Mouse (Mus musculus) embryonic facial prominence, embryonic 14.5 days (tissue): ENCODE results near the gene Neb. TPM values are rescaled to one million over a fixed set of nuclear protein-coding genes. Genes with fewer than 3 reads are reported as not detected.

ENCODE experiments used
- ATAC-seq: fragments of 200-750 bp; cut with Nextera tagmentation; 2 replicates; pipeline ENCODE4 v1.8.0; 2017; ENCODE audit warnings: low read depth, moderate number of reproducible peaks, moderate TSS enrichment
- DNase-seq: peaks from one replicate; pipeline ENCODE4 v3.0.0-alpha.2; 2015; ENCODE audit warnings: low spot score
- H3K27ac ChIP-seq: fragments of 300-500 bp; sonication (generic); replicated peaks from 2 replicates; pipeline ENCODE4 v1.5.1; 2014; ENCODE audit warnings: low read depth, mild to moderate bottlenecking, low read length, moderate library complexity
- H3K27me3 ChIP-seq: fragments of 300-500 bp; sonication (generic); replicated peaks from 2 replicates; pipeline ENCODE4 v1.6.1; 2014; ENCODE audit warnings: low read length; ENCODE audit not compliant: control insufficient read depth, insufficient read depth
- H3K36me3 ChIP-seq: fragments of 300-500 bp; sonication (generic); 2 replicates; pipeline ENCODE4 v1.6.1; 2014; ENCODE audit warnings: low read length, mixed read lengths; ENCODE audit not compliant: control insufficient read depth, insufficient read depth
- H3K4me1 ChIP-seq: fragments of 300-500 bp; sonication (generic); 2 replicates; pipeline ENCODE4 v1.6.1; 2014; ENCODE audit warnings: antibody characterized with exemption, low read length; ENCODE audit not compliant: control insufficient read depth, insufficient read depth
- H3K4me2 ChIP-seq: fragments of 300-500 bp; sonication (generic); 2 replicates; pipeline ENCODE4 v1.6.1; 2014; ENCODE audit warnings: low read depth, mild to moderate bottlenecking, low read length, moderate library complexity, mixed read lengths
- H3K4me3 ChIP-seq: fragments of 300-500 bp; sonication (generic); 2 replicates; pipeline ENCODE4 v1.5.1; 2014; ENCODE audit warnings: low read depth, mild to moderate bottlenecking, low read length
- H3K9ac ChIP-seq: fragments of 300-500 bp; sonication (generic); 2 replicates; pipeline ENCODE4 v1.6.1; 2014; ENCODE audit warnings: low read depth, mild to moderate bottlenecking, low read length, moderate library complexity, mixed read lengths
- H3K9me3 ChIP-seq: fragments of 300-500 bp; sonication (generic); 2 replicates; pipeline ENCODE4 v1.6.1; 2016; ENCODE audit warnings: low read length; ENCODE audit not compliant: control insufficient read depth
- WGBS: fragments of 180-500 bp; shearing (Covaris S2); extraction: QIAGEN DNeasy Blood & Tissue Kit; methylation state at CpG from one replicate; pipeline ENCODE4 v1.1.7; 2014; 5-methylcytosine and 5-hydroxymethylcytosine counted together
- polyA plus RNA-seq: library from polyadenylated mRNA; unstranded; fragments of >200 nt; fragmentation: Nextera tagmentation; extraction: Ambion mirVana; gene quantifications from 2 replicates; pipeline ENCODE4 v1.2.1, GENCODE M21; 2014

Neb gene
- polyA plus RNA-seq, 1 experiment from 2014 or later, result 249 TPM

DNA sequence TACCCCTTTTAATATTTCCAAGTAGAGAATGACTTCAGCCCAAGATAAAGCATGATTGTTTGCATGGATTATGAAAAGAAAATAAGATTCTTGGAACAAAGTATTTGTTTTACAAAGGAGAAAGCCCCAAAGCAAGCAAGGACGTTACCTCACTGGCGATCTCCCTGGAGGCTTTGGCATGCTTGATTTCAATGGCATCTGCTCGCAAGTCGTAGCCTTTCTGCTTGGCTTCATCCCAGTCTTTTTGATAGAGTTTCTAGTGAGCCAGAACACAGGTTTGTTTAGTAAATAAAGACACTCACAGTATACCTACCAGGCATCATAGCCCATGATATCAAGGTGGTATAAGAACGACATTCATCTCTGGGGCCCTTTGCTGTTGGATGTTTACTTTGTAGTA lies 153.9 kb downstream of the Neb start:
- ATAC-seq (no peak), DNase-seq (no peak)
- Histone ChIP-seq H3K9me3 (no peaks in the 10 kb centered on the region), H3K27me3 (no peaks in the 10 kb centered on the region), H3K27ac (no peak overlapping the region), H3K36me3 (no peaks in the 10 kb centered on the region), H3K4me2 (no peak overlapping the region), H3K4me3 (no peak overlapping the region), H3K9ac (no peak overlapping the region), H3K4me1 (no peaks in the 10 kb centered on the region)
- 74% methylated on average over 5 of the region's 5 CpGs for WGBS

DNA sequence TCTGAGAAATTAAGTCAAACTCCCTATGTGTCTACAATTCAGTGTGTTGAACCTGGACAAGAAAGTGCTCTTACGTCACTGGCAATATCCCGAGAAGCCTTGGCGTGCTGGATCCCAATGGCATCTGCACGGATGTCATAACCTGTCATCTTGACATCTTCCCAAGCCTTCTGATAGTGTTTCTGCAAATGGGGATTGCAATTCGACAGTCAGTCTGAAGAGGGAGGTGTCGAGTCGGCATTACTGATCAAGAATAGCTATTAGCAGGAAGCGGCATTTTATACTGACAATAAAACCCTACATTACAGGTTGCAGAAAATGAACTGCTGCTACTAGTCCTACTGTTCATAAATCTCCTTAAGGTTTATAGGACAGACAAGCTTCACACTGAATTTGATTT lies 158.2 kb downstream of the Neb start:
- no peaks in the 10 kb centered on the region for H3K4me1 ChIP-seq
- H3K27ac ChIP-seq, result no peak overlapping the region
- no peaks in the 10 kb centered on the region for H3K9me3 ChIP-seq
- H3K36me3 ChIP-seq, result no peaks in the 10 kb centered on the region
- 47% methylated on average over 8 of the region's 8 CpGs for WGBS
- ATAC-seq (no peak), DNase-seq (peak; percentile 22)
- no peaks in the 10 kb centered on the region for H3K27me3 ChIP-seq
- H3K4me2 ChIP-seq, result no peak overlapping the region
- H3K4me3 ChIP-seq, result no peak overlapping the region
- H3K9ac ChIP-seq, result no peak overlapping the region

DNA sequence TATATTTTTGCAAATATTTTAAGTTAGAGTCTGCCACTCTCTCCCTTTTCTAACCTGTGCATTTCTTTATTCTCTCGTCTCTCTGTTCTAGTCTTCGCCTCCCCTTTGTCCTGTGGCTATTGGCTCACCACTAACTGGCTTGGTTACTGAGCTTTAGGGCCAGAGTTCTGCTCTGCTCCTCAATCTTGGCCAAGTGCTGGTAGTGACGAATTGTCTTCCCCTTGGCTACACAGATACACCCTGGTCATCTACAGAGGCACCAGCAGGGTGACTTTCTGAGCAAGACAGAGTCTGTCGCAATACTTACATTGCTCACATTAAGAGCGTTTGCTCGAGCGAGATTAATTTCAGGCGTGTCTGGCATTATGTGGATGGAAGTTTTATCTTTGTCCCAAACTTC lies 162.3 kb downstream of the Neb start:
- no peak overlapping the region for H3K27ac ChIP-seq
- H3K36me3 ChIP-seq, result no peaks in the 10 kb centered on the region
- H3K4me2 ChIP-seq, result no peak overlapping the region
- DNase-seq, result no peak
- 92% methylated on average over 8 of the region's 8 CpGs for WGBS
- no peaks in the 10 kb centered on the region for H3K9me3 ChIP-seq
- H3K4me3 ChIP-seq, result no peak overlapping the region
- no peak overlapping the region for H3K9ac ChIP-seq
- ATAC-seq, result no peak
- no peaks in the 10 kb centered on the region for H3K27me3 ChIP-seq
- no peaks in the 10 kb centered on the region for H3K4me1 ChIP-seq

DNA sequence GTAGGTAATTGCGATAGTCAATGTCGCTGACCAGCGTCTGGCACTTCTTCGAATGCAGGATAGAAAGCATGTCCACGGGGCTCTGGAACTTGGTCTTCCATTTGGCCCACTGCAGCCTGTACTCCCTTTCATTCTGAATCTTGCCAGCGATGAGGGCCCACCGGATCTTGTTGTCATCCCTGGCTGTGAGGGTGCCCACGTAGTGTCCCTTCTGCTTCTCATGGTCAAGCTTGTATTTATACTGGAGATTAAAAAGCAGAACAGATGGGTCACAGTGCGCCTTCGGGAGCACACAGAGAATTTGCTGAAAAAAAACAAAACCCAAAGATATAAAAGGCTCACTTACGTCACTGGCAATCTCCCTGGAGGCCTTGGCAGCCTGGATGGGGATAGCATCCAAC lies 165.7 kb downstream of the Neb start:
- Histone ChIP-seq H3K4me1 (no peaks in the 10 kb centered on the region), H3K27me3 (no peaks in the 10 kb centered on the region), H3K36me3 (no peaks in the 10 kb centered on the region), H3K4me3 (no peak overlapping the region), H3K27ac (no peak overlapping the region), H3K9ac (no peak overlapping the region), H3K9me3 (no peaks in the 10 kb centered on the region), H3K4me2 (no peak overlapping the region)
- ATAC-seq (no peak), DNase-seq (no peak)
- WGBS, result 92% methylated on average over 11 of the region's 11 CpGs

DNA sequence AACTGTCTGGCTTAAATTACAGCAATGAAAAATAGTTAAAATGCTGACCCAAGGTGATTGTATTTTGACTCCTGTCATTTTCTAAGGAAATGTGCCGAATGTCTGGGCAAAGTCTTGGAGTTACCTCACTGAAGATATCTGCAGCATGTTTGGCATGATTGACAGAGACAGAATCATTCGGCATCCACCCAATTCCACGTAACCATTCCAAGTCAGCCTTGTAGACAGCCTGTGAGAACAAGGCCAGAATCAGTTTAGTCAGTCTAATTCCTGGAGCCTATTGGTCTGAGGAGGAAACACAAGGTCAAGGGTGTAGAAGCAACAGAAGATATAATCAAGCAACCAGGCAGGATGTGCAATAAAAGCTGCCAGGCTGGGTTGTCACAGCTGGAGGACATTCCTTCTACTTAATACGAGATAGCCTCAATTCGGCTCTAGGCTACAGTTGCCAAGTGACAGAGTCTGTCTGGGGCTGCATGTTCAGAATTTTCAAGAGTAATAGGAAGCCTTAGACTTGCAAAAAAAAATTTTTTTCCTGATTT lies 166.8 kb downstream of the Neb start:
- Histone ChIP-seq H3K27ac (no peak overlapping the region), H3K4me2 (no peak overlapping the region), H3K4me1 (no peaks in the 10 kb centered on the region), H3K9ac (no peak overlapping the region), H3K36me3 (no peaks in the 10 kb centered on the region), H3K9me3 (no peaks in the 10 kb centered on the region), H3K4me3 (no peak overlapping the region), H3K27me3 (no peaks in the 10 kb centered on the region)
- WGBS, result 51% methylated on average over 5 of the region's 5 CpGs
- ATAC-seq (no peak), DNase-seq (peak; percentile 10)

DNA sequence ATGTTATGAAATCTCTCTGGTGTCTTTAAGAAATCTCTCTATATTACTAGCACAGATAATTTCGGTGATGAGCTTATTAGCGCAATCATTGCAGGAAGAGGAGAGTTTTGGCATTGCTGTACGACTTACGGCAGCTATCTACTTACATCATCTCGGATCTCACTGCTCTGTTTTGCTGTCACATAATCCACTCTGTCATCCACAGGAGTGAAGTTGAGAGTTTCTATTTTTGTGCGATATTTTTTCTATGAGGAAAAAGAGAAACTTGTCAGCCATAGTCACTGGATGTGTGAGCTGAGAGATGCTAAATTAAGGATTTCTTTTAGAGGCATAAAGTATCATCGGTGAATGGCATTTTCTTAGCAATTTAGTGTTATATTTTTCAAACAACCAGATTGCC lies 167.6 kb downstream of the Neb start:
- ATAC-seq (no peak), DNase-seq (no peak)
- Histone ChIP-seq H3K36me3 (no peaks in the 10 kb centered on the region), H3K4me1 (no peaks in the 10 kb centered on the region), H3K27ac (no peak overlapping the region), H3K27me3 (no peaks in the 10 kb centered on the region), H3K4me2 (no peak overlapping the region), H3K9me3 (no peaks in the 10 kb centered on the region), H3K4me3 (no peak overlapping the region), H3K9ac (no peak overlapping the region)
- 83% methylated on average over 7 of the region's 7 CpGs for WGBS

DNA sequence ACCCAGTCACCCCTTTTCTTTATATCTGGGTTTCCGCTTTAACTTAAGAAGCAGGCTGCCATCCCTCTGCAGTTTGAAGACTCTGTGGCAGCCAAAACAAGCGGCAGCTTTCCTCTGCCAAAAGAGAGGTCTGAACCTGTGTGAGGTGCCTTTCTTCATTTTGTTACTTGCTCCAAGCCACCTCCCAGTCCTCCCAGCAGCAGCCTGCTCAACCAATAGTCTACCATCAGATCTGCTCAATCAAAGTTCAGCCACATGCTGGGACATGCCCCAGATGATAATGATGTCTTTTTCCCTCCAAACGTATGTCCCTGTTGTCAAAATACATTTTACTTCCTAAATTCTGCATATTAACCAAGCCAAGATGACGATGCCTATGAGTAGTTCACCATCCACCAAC lies 173.3 kb downstream of the Neb start:
- H3K9me3 ChIP-seq, result no peaks in the 10 kb centered on the region
- no peak overlapping the region for H3K4me2 ChIP-seq
- DNase-seq, result no peak
- H3K9ac ChIP-seq, result no peak overlapping the region
- no peaks in the 10 kb centered on the region for H3K4me1 ChIP-seq
- no peak overlapping the region for H3K27ac ChIP-seq
- WGBS, result 83% methylated on average over 4 of the region's 4 CpGs
- ATAC-seq, result no peak
- no peak overlapping the region for H3K4me3 ChIP-seq
- H3K27me3 ChIP-seq, result no peaks in the 10 kb centered on the region
- H3K36me3 ChIP-seq, result no peaks in the 10 kb centered on the region

DNA sequence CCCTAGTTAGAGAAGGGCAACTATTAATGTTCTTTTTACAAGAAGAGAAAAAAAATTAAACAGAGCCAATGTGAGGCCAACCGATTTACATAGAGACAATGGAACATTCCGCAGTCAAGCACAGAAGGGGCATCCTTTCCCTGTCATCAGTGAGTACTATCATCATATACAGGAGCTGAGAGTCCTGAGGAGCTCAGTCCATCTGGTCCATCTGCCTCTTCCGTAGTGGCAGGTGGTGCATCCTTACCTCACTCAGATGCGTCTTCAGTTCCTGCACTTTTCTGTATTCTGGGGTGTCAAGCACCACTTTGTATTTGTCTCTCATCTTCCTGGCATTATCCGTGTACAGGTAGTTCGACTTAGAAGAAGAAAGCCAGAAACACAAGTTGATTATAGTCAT lies 184.6 kb downstream of the Neb start:
- ATAC-seq, result no peak
- Histone ChIP-seq H3K4me3 (no peak overlapping the region), H3K27me3 (no peaks in the 10 kb centered on the region), H3K9ac (no peak overlapping the region), H3K4me1 (no peaks in the 10 kb centered on the region), H3K36me3 (no peaks in the 10 kb centered on the region), H3K4me2 (no peak overlapping the region), H3K27ac (no peak overlapping the region), H3K9me3 (no peaks in the 10 kb centered on the region)
- DNase-seq, result no peak
- WGBS, result 90% methylated on average over 6 of the region's 6 CpGs

DNA sequence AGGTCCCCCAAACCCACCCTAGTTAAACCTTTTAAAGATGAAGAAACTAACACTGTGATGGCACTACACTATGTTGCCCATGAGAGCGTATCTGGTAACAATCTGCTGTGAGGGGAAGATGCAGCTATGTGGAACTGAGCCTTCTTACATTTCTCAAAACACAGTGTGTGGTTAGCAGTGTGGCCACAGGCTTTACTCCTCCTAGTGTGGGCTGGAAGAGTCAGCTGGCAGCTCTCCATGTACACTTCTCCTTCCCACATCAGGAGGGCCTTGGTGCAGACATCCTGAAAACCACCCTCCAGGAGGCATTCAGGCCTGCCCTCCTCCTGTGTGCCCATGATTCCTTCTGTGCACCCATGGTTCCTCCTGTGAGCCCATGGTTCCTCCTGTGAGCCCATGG lies 198.6 kb downstream of the Neb start:
- H3K4me2 ChIP-seq, result no peak overlapping the region
- no peaks in the 10 kb centered on the region for H3K27me3 ChIP-seq
- H3K9me3 ChIP-seq, result no peaks in the 10 kb centered on the region
- WGBS, result 79% methylated on average over 1 of the region's 1 CpGs
- peak; percentile 72 for DNase-seq
- H3K4me3 ChIP-seq, result no peak overlapping the region
- peak; percentile 65; the same call in 1 of the 2 replicates for ATAC-seq
- no peak overlapping the region for H3K27ac ChIP-seq
- H3K4me1 ChIP-seq, result no peaks in the 10 kb centered on the region
- no peak overlapping the region for H3K9ac ChIP-seq
- H3K36me3 ChIP-seq, result no peaks in the 10 kb centered on the region
